Mouse (Mus musculus) heart, embryonic 12.5 days (tissue): ENCODE results near the gene F930015N05Rik. TPM values are rescaled to one million over a fixed set of nuclear protein-coding genes. Genes with fewer than 3 reads are reported as not detected.

Source experiments
- ATAC-seq: fragments of 200-750 bp; cut with Nextera tagmentation; 2 replicates; pipeline ENCODE4 v1.8.0; 2017; ENCODE audit warnings: moderate TSS enrichment, moderate library complexity; ENCODE audit not compliant: insufficient number of reproducible peaks, low FRiP score
- H3K27ac ChIP-seq: fragments of 300-500 bp; sonication (generic); 2 replicates; pipeline ENCODE4 v1.5.1; 2016; ENCODE audit warnings: mild to moderate bottlenecking, moderate library complexity; ENCODE audit not compliant: poor library complexity, severe bottlenecking
- H3K27me3 ChIP-seq: fragments of 300-500 bp; sonication (generic); replicated peaks from 2 replicates; pipeline ENCODE4 v1.6.1; 2016; ENCODE audit warnings: mild to moderate bottlenecking, moderate library complexity
- H3K36me3 ChIP-seq: fragments of 300-500 bp; sonication (generic); 2 replicates; pipeline ENCODE4 v1.6.1; 2016; ENCODE audit warnings: mild to moderate bottlenecking, moderate library complexity
- H3K4me1 ChIP-seq: fragments of 300-500 bp; sonication (generic); replicated peaks from 2 replicates; pipeline ENCODE4 v1.6.1; 2016; ENCODE audit warnings: mild to moderate bottlenecking
- H3K4me2 ChIP-seq: fragments of 300-500 bp; sonication (generic); 2 replicates; pipeline ENCODE4 v1.6.1; 2016; ENCODE audit warnings: mild to moderate bottlenecking, moderate library complexity
- H3K4me3 ChIP-seq: fragments of 300-500 bp; sonication (generic); 2 replicates; pipeline ENCODE4 v1.5.1; 2016; ENCODE audit warnings: mild to moderate bottlenecking
- H3K9ac ChIP-seq: fragments of 300-500 bp; sonication (generic); 2 replicates; pipeline ENCODE4 v1.6.1; 2016; ENCODE audit warnings: mild to moderate bottlenecking, moderate library complexity
- H3K9me3 ChIP-seq: fragments of 300-500 bp; sonication (generic); replicated peaks from 2 replicates; pipeline ENCODE4 v1.6.1; 2016; ENCODE audit warnings: mild to moderate bottlenecking, moderate library complexity
- WGBS: fragments of 180-500 bp; shearing (Covaris S2); methylation state at CpG from one replicate; pipeline ENCODE4 v1.1.7; 2016; 5-methylcytosine and 5-hydroxymethylcytosine counted together
- polyA plus RNA-seq: library from polyadenylated mRNA; unstranded; fragments of >200 nt; fragmentation: Nextera tagmentation; extraction: Ambion mirVana; gene quantifications from 2 replicates; pipeline ENCODE4 v1.2.1, GENCODE M21; 2016

The F930015N05Rik gene
- polyA plus RNA-seq, 1 experiment from 2014 or later: not detected

DNA sequence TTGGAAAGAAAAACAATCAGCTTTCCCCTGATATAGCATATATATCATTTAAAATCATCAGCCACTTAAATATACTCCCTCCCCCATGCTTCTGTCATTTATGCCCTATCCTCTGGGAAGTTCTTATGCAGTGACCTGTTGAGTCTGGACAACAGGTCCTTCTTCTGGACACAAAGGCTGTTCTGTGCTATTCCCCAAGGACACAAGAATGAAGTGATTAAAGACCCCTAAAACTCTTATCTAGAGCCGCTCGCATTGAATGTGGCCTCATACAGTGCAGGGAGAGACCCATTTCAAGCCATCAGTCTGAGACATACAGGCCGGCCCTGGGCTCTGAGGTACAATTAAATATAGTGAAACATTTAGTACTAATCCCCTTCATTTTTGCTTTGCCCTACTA lies 1.3 kb upstream of the F930015N05Rik start:
- Histone ChIP-seq H3K9me3 (no peaks in the 10 kb centered on the region), H3K36me3 (no peaks in the 10 kb centered on the region), H3K27ac (no peak overlapping the region), H3K27me3 (peaks cover 28% of the 10 kb centered on the region), H3K9ac (no peak overlapping the region), H3K4me3 (no peak overlapping the region), H3K4me1 (peaks cover 13% of the 10 kb centered on the region), H3K4me2 (peak overlapping the region; percentile 3; the same call in 1 of the 2 replicates)
- WGBS: 62% methylated on average over 3 of the region's 3 CpGs
- no peak for ATAC-seq

DNA sequence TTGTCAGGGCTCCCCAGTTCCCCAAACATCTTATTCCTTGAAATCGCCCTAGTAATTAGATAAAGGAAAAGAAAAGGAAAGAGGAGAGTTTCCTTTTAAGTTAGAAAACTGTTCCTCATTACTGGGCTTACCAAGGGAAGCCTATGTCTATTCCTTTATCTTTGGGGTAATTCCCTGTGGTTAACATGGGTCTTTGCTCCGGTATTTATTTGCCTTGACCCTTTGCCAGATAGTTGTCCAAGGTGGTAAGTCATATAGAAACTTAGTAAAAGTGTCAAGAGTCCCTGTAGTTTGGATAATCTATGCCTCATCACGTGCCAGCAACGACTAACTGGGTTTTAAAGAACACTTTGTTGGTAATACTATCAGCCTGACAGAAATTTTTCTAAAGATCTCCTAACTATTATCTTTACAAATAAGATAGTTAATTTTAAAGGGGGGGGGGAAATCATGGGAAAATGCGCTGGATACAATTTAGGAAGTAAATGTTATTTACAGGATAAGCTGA lies 392 bp upstream of the F930015N05Rik start:
- H3K27ac ChIP-seq: no peak overlapping the region
- 19% methylated on average over 5 of the region's 5 CpGs for whole genome bisulfite sequencing
- H3K27me3 ChIP-seq: peaks cover 35% of the 10 kb centered on the region

DNA sequence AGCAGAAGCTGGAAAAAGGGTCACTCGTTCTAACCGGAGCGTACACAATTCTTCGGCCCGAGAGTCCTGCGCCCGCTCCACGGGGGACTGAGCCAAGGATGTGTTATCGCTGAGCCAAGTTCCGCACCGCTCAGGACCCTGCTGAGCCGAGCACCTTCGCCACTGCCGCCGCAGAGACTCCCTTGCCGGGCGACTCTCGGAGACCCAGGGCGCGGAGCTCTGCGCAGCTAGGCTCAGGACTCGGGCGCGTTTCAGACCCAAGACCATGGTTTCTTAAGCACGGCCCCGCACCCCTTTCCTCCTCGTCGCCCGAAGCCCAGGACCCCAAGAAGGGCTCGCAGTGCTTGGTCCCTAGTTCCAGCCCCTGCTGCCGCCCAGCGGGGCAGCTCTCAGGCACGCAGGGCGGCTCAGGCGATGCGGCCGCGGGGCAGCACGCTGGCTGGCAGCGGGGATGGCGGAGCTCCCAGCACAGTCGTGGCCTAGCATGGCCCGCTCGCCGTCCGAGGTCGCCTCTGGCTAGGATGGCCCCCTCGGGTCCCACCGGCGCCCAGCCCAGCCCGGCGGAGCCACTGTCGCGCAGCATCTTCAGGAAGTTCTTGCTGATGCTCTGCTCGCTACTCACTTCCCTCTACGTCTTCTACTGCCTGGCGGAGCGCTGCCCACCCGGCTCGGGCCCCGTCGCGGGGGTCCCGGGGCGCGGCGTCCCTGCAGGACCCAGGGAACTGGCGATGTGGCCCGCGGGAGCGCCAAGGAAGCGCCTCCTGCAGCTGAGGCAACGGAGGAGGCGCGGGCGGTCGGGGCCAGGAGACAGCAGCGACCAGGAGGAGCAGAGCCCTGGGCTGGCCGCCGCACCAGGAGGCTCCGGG lies 674 bp downstream of the F930015N05Rik start:
- ATAC-seq: peak; percentile 72
- H3K4me1 ChIP-seq: peaks cover 10% of the 10 kb centered on the region
- peak overlapping the region; percentile 64 for H3K4me3 ChIP-seq
- H3K27me3 ChIP-seq: peaks cover 31% of the 10 kb centered on the region
- H3K9me3 ChIP-seq: no peaks in the 10 kb centered on the region
- under 1% methylated on average over 81 of the region's 81 CpGs for WGBS
- H3K36me3 ChIP-seq: no peaks in the 10 kb centered on the region
- H3K27ac ChIP-seq: peak overlapping the region; percentile 30; the same call in 1 of the 2 replicates
- peak overlapping the region; percentile 74 for H3K9ac ChIP-seq
- H3K4me2 ChIP-seq: peak overlapping the region; percentile 97

More for the DNA sequence above, 392 bp upstream of the F930015N05Rik start:
- Histone ChIP-seq H3K4me1 (peaks cover 11% of the 10 kb centered on the region), H3K9me3 (no peaks in the 10 kb centered on the region), H3K4me2 (peak overlapping the region; percentile 97), H3K36me3 (no peaks in the 10 kb centered on the region), H3K9ac (peak overlapping the region; percentile 74; the same call in 1 of the 2 replicates), H3K4me3 (peak overlapping the region; percentile 64)
- ATAC-seq: no peak

DNA sequence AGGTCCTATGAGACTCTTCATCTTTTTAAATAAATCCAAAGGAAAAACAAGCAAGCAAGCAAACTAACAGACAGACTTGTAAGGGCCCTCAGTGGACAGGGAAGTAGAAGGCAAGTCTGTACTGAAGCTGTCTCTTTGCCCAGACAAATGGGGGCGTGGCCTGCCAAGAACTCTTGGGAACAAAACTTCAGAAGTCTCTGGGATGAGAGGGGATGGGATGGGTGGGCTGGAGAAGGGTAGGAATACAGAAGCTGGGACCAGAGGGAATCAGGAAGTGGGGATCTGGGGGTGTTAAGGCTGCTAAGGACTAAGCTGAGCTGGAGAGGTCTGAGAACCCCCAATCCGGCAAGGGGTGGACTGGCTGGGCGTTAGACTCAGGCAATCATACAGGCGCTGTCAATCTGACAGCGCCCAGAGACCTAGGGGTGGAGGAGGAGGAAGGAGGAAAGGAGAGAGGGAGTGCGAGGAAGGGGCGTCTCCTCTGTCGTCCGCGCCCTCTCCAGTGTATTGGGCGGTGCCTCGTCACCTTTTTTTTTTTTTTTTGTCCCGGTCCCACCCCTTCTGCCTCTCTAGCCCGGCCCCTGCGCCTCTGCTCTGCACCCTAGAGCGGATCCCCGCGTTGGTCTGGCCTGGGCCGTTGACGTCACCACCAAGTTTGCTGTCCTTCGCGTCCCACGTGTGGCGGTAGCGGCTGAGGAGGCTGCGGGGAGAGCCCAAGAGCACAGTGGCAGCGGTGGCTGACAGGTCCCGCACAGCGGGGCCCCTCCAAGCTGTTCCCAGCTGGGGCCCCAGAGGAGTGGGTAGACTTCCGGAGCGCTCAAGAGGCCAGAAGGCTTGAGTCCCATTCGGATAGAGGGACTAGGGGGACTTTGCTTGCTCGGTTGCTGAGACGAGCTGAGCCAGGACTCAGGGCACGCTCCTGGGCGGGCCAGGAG lies 1.6 kb downstream of the F930015N05Rik start, which contains the start of gene Hs3st3a1:
TSS of gene Hs3st3a1 (plus strand) at position 722 of the 935 bp plus-strand sequence.
- Histone ChIP-seq H3K4me1 (peaks cover 10% of the 10 kb centered on the region), H3K27me3 (peaks cover 25% of the 10 kb centered on the region), H3K4me3 (peak within 1 kb of the TSS; percentile 64), H3K9ac (peak within 1 kb of the TSS; percentile 74), H3K9me3 (no peaks in the 10 kb centered on the region), H3K4me2 (peak within 1 kb of the TSS; percentile 97), H3K36me3 (no peaks in the 10 kb centered on the region), H3K27ac (peak within 1 kb of the TSS; percentile 30)
- ATAC-seq: peak; percentile 88
- WGBS: under 1% methylated on average over 35 of the region's 36 CpGs

DNA sequence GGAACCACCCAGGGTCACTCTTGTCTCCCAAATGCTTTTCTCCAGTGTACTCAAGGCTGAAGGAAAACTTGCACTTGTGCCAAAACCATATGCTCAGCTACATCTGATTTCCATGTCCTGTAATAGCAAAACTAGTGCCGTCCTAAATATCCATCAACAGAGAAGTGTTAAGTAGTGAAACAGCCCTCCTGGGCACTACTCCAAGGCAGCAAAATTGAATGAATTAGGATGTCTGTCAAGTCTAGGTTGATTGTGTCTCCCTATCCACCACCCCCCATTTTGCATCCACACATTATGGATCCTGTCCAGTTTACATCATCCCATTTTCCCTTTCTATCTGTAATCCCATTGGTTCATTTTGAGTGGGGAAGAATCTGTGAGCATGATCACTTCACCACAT lies 17.5 kb downstream of the F930015N05Rik start:
- Histone ChIP-seq H3K27me3 (no peaks in the 10 kb centered on the region; the same call in 1 of the 2 replicates), H3K9me3 (peaks cover 8% of the 10 kb centered on the region), H3K9ac (no peak overlapping the region), H3K4me3 (no peak overlapping the region), H3K4me1 (no peaks in the 10 kb centered on the region), H3K4me2 (no peak overlapping the region), H3K27ac (no peak overlapping the region), H3K36me3 (no peaks in the 10 kb centered on the region)
- no peak for ATAC-seq
- 70% methylated on average over 1 of the region's 1 CpGs for WGBS

DNA sequence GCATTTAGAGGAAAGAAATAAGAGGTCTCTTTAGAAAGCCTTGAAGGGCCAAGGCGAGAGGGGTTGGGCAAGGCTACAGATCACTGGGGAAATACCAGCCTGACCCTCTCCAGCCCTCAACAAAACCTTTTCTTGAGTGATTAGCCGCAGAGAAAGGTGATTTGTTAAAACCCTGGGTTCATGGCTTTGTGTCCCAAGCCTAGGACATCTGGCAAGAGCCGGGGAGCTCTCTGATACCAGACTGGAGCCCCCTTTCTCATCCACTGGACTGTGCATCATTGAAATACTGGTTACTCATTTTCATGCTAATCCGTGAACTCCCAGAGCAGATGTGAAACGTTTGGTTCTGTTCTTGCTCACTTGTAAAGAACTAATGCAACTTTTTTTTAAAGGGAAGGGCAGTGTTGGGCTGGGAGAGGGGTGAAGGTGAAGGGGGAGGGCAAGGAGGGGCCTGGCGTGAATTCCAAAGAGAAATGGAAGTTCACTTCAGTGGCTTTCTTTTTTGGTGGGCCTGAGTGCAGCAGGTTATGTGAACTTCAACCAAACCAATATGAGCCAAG lies 35.8 kb downstream of the F930015N05Rik start:
- no peaks in the 10 kb centered on the region for H3K9me3 ChIP-seq
- no peak overlapping the region for H3K27ac ChIP-seq
- H3K4me3 ChIP-seq: no peak overlapping the region
- H3K4me1 ChIP-seq: peaks cover 11% of the 10 kb centered on the region; the same call in 1 of the 2 replicates
- H3K27me3 ChIP-seq: peaks cover 11% of the 10 kb centered on the region; the same call in 1 of the 2 replicates
- no peak for ATAC-seq
- no peak overlapping the region for H3K4me2 ChIP-seq
- no peak overlapping the region for H3K9ac ChIP-seq
- WGBS: 63% methylated on average over 6 of the region's 6 CpGs
- H3K36me3 ChIP-seq: no peaks in the 10 kb centered on the region

DNA sequence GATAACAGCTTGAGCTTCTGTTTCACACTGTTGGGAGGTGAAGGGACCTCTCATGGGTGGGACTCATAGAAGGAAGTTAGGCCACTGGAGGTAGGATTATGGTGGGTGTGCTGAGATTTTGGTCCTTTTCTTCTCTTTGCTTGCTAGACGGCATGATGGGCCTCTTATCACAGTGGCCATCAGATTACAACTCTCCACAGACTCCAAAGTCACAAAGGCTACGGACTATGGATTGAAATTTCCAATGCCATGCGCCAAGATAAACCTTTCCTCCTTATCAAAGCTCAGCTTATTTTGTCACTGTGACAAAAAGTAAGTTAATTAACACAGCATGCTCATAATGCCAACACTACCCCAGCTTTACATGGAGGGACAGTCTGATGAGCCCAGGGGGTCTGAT lies 38.8 kb downstream of the F930015N05Rik start:
- no peak overlapping the region for H3K27ac ChIP-seq
- no peaks in the 10 kb centered on the region for H3K9me3 ChIP-seq
- no peak overlapping the region for H3K4me3 ChIP-seq
- no peaks in the 10 kb centered on the region for H3K36me3 ChIP-seq
- 60% methylated on average over 3 of the region's 3 CpGs for WGBS
- H3K4me1 ChIP-seq: peaks cover 11% of the 10 kb centered on the region; the same call in 1 of the 2 replicates
- ATAC-seq: no peak
- peaks cover 11% of the 10 kb centered on the region; the same call in 1 of the 2 replicates for H3K27me3 ChIP-seq
- H3K4me2 ChIP-seq: no peak overlapping the region
- H3K9ac ChIP-seq: no peak overlapping the region

DNA sequence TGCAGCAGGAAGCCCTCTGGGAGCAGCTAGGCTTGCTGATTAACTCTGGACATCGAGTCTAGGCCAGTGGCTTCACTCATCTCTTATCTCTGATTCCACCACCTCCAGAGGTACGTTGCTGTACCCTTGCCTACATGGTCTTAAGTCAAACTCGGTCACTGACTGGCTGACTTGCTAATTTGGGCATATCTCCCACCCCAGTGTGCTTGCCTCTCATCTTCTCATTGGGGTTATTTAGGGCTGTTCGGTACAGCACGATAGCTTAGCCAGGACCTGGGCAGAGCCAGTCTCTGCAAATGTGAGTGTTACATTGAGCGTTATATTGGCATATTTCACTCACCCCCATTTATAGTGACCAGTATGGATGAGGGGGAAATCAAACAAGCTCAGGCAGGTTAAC lies 39.5 kb downstream of the F930015N05Rik start:
- Histone ChIP-seq H3K4me1 (peaks cover 11% of the 10 kb centered on the region; the same call in 1 of the 2 replicates), H3K9ac (0 out of 2 replicates have a peak overlapping the region, but pooled peaks have one; percentile 40), H3K4me3 (no peak overlapping the region), H3K9me3 (no peaks in the 10 kb centered on the region), H3K27me3 (peaks cover 11% of the 10 kb centered on the region; the same call in 1 of the 2 replicates), H3K4me2 (peak overlapping the region; percentile 57; the same call in 1 of the 2 replicates), H3K27ac (no peak overlapping the region), H3K36me3 (no peaks in the 10 kb centered on the region)
- 36% methylated on average over 6 of the region's 6 CpGs for WGBS
- no peak for ATAC-seq

DNA sequence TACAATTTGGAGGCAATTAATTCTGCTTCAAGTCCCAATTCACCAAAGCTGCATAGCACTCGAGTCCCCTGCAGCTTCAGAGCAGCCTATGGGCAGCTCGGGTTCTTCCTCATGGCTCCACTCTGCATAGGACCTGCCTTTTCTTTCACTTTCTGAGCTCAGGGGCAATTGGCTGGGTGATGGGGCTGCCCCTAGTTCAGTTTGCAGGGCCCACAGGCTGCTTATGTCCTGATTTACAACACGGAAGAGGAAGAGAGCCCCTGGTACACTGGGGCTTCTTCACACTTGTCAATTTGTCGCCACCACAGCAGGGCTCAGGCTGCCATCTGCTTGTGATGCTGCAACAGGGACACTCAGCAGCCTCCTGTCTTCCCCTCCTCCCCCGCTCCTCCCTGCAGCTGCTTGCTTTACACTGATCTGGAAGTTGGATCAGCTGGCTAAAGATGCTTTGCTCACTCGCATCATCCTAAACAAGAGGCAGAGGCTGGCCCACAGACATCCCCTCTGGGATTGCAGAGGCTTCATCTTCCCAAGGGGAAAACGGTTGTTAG lies 40.0 kb downstream of the F930015N05Rik start:
- Histone ChIP-seq H3K4me3 (peak overlapping the region; percentile 20), H3K4me1 (peaks cover 11% of the 10 kb centered on the region; the same call in 1 of the 2 replicates), H3K27ac (no peak overlapping the region), H3K27me3 (peaks cover 11% of the 10 kb centered on the region; the same call in 1 of the 2 replicates), H3K4me2 (peak overlapping the region; percentile 57), H3K9ac (peak overlapping the region; percentile 40; the same call in 1 of the 2 replicates), H3K36me3 (no peaks in the 10 kb centered on the region), H3K9me3 (no peaks in the 10 kb centered on the region)
- WGBS: 8% methylated on average over 7 of the region's 7 CpGs
- no peak for ATAC-seq

DNA sequence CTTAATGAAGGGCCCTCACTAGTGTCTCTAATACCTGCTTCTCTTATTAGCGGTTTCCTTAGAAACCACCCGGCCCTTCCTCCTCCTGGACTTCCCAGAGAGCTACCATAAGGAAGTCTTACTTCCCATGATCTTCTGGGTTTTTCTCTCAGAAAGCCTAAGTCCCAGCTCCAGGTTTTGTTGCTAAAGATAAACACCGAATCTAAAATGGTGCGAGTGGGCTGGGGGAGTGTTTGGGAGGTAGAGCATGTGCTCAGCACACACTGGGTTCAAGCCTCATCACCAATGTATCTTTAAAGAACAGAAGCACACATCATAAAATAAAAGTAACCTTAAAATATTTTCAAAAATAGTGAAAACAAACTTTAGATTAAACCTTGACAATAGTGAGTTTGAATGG lies 50.1 kb downstream of the F930015N05Rik start:
- 78% methylated on average over 4 of the region's 4 CpGs for WGBS
- no peak overlapping the region for H3K4me2 ChIP-seq

More for the DNA sequence above, 50.1 kb downstream of the F930015N05Rik start:
- ATAC-seq: no peak
- H3K9ac ChIP-seq: no peak overlapping the region
- no peaks in the 10 kb centered on the region for H3K36me3 ChIP-seq
- H3K27ac ChIP-seq: no peak overlapping the region
- no peaks in the 10 kb centered on the region for H3K9me3 ChIP-seq
- no peaks in the 10 kb centered on the region for H3K27me3 ChIP-seq
- no peak overlapping the region for H3K4me3 ChIP-seq
- H3K4me1 ChIP-seq: no peaks in the 10 kb centered on the region
